Mouse (Mus musculus): ENCODE data around the gene Rpl26.

Gene Rpl26

GRCm38 (mm10) chr11:68890625-68891024 is 10.8 kb upstream of the Rpl26 start:
- DNase-seq (ENCODE audit: low read depth, low spot score) = no peak

- no peak for DNase-seq (ENCODE audit: low read depth, low spot score)
Measured at GRCm38 (mm10) chr11:68891823-68892222, 9.6 kb upstream of the Rpl26 start.

GRCm38 (mm10) chr11:68892233-68892832 is 9.1 kb upstream of the Rpl26 start:
- DNase-seq (ENCODE audit: low read depth, low spot score) = no peak

- DNase-seq (ENCODE audit: low read depth, low spot score) = no peak
Measured at GRCm38 (mm10) chr11:68893911-68894464, 7.4 kb upstream of the Rpl26 start.

- no peak for DNase-seq (ENCODE audit: low read depth, low spot score)
Measured at GRCm38 (mm10) chr11:68896247-68896646, 5.1 kb upstream of the Rpl26 start.

GRCm38 (mm10) chr11:68897120-68897519 is 4.3 kb upstream of the Rpl26 start:
- no peak for DNase-seq (ENCODE audit: low read depth, low spot score)

GRCm38 (mm10) chr11:68897838-68898237 is 3.5 kb upstream of the Rpl26 start:
- DNase-seq (ENCODE audit: low read depth, low spot score) = no peak

GRCm38 (mm10) chr11:68898790-68899189 is 2.6 kb upstream of the Rpl26 start:
- no peak for DNase-seq (ENCODE audit: low read depth, low spot score)

GRCm38 (mm10) chr11:68899815-68900214 is 1.6 kb upstream of the Rpl26 start:
- DNase-seq (ENCODE audit: low read depth, low spot score) = no peak

- DNase-seq (ENCODE audit: low read depth, low spot score) = no peak
Measured at GRCm38 (mm10) chr11:68900519-68901350, 648 bp upstream of the Rpl26 start.

GRCm38 (mm10) chr11:68902047-68902364 is 623 bp downstream of the Rpl26 start:
- DNase-seq (ENCODE audit: low read depth, low spot score) = no peak

GRCm38 (mm10) chr11:68902367-68902766 is 984 bp downstream of the Rpl26 start:
- no peak for DNase-seq (ENCODE audit: low read depth, low spot score)

- DNase-seq (ENCODE audit: low read depth, low spot score) = no peak
Measured at GRCm38 (mm10) chr11:68902823-68903222, 1.4 kb downstream of the Rpl26 start.

- no peak for DNase-seq (ENCODE audit: low read depth, low spot score)
Measured at GRCm38 (mm10) chr11:68903775-68904174, 2.4 kb downstream of the Rpl26 start.

- DNase-seq (ENCODE audit: low read depth, low spot score) = peak; percentile 56
Measured at GRCm38 (mm10) chr11:68904375-68905137, 3.2 kb downstream of the Rpl26 start.

- DNase-seq (ENCODE audit: low read depth, low spot score) = no peak
Measured at GRCm38 (mm10) chr11:68905138-68905531, 3.8 kb downstream of the Rpl26 start.

- DNase-seq (ENCODE audit: low read depth, low spot score) = no peak
Measured at GRCm38 (mm10) chr11:68905665-68906460, 4.5 kb downstream of the Rpl26 start.

GRCm38 (mm10) chr11:68906461-68906790 is 5.0 kb downstream of the Rpl26 start:
- no peak for DNase-seq (ENCODE audit: low read depth, low spot score)

- DNase-seq (ENCODE audit: low read depth, low spot score) = no peak
Measured at GRCm38 (mm10) chr11:68907251-68907650, 5.9 kb downstream of the Rpl26 start.

- DNase-seq (ENCODE audit: low read depth, low spot score) = no peak
Measured at GRCm38 (mm10) chr11:68908846-68909503, 7.6 kb downstream of the Rpl26 start.

- DNase-seq (ENCODE audit: low read depth, low spot score) = no peak
Measured at GRCm38 (mm10) chr11:68911531-68912177, 10.3 kb downstream of the Rpl26 start.

Data from retina, adult 2 months (tissue).